Mouse (Mus musculus): ENCODE measurements around the gene 4933415A04Rik.

The 4933415A04Rik gene

DNA sequence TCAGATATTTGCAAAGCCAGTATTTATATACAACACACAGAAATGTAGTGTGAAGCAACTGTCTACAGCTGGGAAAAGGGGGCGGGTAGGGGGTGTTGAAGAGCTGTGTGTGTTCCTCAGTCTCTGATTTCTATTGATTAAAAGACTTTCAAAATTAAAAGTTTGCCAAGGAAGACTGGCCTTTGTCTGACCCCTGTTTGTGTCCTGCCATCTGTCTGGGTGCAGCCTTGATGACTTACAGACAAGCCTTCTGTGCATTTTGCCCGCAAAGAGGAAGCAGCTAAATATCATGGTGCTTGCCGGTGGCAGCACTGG, 11.8 kb upstream of the 4933415A04Rik start:
- no peak for ATAC-seq (ENCODE audit: low TSS enrichment)

- no peak for ATAC-seq (ENCODE audit: low TSS enrichment)
Measured at GRCm38 (mm10) chr11:43575376-43576151, 11.3 kb upstream of the 4933415A04Rik start.

GRCm38 (mm10) chr11:43577713-43578478, 8.9 kb upstream of the 4933415A04Rik start:
- no peak for ATAC-seq (ENCODE audit: low TSS enrichment)

DNA sequence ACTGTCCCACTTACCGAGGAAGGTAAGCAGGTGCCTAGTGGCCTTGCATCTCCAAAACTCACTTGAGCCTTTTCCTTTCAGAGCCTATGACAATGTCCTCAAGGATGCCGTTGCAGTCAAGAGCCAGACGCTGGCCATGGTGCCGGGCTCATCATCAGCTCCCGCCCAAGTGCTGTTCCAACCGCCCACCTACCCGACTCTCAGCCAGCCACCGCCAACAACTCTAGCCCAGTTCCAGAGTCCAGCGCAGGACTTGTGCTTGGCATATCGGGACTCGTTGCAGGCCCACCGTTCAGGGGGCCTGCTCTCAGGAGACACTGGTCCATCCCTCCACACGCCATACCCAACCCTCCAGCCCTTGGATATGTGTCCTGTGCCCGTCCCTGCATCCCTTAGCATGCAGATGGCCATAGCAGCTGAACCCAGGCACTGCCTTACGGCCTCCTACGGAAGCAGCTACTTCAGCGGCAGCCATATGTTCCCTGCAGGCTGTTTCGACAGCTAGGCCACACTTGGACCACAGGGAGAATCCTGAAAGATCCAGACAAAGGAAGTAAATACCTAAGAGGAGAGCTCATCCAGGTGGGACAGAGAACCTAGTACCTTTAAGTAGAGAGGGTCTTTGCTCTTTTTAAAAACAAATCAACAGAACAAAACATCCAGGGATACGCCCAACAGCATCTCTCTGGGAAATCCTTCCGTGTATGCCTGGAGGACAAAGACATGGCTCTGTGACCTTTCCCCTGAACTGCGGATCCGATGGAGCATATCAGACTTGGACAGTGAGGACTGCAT, 1.4 kb upstream of the 4933415A04Rik start:
- ATAC-seq (ENCODE audit: low TSS enrichment): peak; percentile 91

DNA sequence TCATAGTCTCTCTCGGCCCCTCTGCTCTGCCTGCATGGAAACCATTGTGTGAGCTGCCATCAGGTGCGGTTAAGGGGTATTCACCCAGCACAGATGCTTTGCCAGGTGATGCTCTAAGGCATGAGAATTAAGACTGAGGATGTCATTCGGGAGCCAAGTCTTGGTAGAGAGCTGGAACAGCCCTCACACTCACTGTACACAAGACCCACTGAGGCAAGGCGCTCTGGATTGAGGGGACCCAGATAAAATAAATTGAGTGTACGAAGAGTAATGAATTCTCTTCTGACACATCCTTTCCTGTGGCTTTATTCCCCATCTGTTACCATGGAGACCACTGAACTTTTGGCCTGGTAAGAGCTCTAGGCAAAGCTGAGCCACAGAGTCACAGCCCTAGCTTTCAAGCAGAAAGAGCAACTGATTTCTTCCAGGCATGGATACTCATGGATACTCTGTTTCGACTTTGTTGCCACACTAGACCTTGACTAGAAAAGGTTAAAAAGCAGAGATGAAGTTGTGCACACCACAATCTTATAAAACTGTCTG, 2.8 kb downstream of the 4933415A04Rik start:
- ATAC-seq (ENCODE audit: low TSS enrichment): no peak

DNA sequence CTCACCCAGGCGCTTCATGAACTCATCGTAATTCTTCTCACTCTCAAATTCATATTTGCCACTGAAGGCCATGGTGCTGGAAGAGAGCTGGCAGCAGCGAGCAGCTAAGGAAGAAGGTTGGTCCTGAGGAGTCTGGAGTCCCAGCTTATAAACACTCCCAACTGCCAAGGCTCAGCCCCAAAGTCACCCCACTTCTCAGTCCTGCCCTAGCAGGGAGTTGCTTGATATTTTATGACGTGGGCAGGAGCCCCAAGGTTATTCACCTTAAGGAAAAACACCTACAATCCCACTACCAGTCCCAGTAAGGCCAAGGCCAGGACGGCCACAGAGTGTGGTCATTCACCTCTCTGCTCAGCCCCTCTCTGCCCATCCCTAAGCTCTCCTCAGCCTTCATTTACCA, 14.6 kb downstream of the 4933415A04Rik start, which contains the start of gene Fabp6:
TSS of gene Fabp6 (minus strand) at position 101 of the 400 bp plus-strand sequence.
- no peak for ATAC-seq (ENCODE audit: low TSS enrichment)

GRCm38 (mm10) chr11:43604207-43604606, 17.4 kb downstream of the 4933415A04Rik start:
- ATAC-seq (ENCODE audit: low TSS enrichment): no peak

DNA sequence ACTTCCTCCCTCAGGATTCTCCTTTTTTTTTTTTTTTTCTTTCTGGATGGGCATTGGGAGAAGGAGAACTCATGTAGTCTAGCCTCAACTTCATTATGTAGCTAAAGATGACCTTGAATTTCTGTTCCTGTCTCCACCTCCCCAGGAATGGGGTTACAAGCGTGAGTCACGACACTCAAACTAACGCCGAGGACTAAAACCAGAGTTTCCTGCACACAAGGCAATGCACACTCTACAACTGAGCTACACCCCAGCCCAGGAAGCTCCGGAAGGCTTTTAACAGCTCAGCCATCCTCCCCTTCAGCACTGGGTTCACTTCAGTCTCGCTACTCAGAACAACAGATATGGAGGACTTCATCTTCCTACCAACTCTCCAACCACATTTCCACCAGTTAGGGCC, 18.1 kb downstream of the 4933415A04Rik start:
- ATAC-seq (ENCODE audit: low TSS enrichment): no peak

DNA sequence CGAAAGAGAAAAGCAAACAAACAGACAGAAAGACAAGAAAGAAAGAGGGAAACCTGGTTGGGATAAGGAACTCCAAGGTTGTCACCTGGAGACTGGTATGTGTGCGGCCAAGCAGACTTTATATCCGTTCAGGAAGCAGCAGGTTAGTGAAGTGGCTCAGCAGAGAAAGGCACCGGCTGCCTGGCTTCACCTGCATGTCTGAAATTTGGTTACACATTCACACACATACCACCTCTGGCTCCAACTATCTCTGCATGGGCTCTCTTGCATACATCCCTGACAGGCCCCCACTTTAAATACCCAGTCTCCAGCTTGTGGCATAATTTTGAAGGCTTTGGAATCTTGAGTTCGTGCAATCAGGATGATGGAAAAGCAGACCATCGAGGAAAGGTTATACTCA, 19.0 kb downstream of the 4933415A04Rik start:
- no peak for ATAC-seq (ENCODE audit: low TSS enrichment)

GRCm38 (mm10) chr11:43608440-43608839, 21.6 kb downstream of the 4933415A04Rik start:
- no peak for ATAC-seq (ENCODE audit: low TSS enrichment)

- ATAC-seq (ENCODE audit: low TSS enrichment): no peak; the same call in 1 of the 2 replicates
Measured at GRCm38 (mm10) chr11:43610006-43610661, 23.3 kb downstream of the 4933415A04Rik start.

DNA sequence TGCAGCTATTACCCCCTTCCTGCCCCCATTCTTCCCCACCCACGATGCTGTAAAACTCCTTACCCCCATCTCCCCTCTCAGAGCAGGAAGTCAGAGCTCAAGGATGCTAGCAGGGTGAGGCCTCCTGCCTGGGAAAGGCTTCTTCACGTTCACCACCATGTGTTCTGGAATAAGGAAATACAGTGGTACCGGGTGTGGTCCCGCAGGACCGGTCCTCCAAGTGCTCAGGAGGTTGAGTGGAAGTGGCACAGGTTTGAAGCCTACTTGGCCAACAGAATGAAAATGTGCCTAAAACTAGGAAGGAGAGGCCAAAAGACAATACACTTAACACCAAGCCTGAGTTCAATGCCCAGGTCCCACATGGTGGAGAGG, 23.8 kb downstream of the 4933415A04Rik start:
- ATAC-seq (ENCODE audit: low TSS enrichment): no peak

DNA sequence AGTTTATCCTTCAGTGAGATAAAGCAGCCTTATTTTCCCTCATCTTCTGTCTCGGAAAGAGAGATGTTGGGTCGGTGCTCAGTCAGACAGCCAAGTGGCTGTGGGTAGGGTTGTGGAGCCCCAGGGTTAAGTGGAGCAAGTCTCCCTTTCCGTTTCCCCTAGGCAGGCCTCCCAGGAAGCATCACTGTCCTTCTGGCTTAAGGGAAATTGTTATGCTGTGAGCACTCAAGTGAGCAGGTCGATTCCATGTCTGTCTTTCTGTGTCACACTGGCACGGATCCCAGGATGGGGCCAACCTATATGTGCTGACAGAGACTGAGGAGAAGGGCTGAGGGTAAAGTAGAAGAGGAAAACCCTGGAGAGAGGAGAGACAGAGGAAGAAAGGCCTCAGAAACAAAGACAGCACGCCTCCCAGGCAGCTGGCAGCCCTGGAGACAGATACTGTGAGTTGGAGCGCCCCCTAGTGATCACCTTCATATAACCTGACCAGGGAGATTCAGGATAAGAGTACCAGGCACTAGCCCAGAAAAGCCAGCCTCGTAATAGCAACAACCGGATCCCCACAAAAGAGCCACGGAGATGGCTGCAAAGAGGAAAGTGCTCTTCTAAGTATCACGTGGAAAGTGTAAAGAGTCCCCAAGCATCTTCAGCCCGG, 26.1 kb downstream of the 4933415A04Rik start:
- ATAC-seq (ENCODE audit: low TSS enrichment): peak; percentile 98

- ATAC-seq (ENCODE audit: low TSS enrichment): no peak
Measured at GRCm38 (mm10) chr11:43617924-43618323, 31.1 kb downstream of the 4933415A04Rik start.

GRCm38 (mm10) chr11:43618403-43618802, 31.6 kb downstream of the 4933415A04Rik start:
- ATAC-seq (ENCODE audit: low TSS enrichment): peak; percentile 86

DNA sequence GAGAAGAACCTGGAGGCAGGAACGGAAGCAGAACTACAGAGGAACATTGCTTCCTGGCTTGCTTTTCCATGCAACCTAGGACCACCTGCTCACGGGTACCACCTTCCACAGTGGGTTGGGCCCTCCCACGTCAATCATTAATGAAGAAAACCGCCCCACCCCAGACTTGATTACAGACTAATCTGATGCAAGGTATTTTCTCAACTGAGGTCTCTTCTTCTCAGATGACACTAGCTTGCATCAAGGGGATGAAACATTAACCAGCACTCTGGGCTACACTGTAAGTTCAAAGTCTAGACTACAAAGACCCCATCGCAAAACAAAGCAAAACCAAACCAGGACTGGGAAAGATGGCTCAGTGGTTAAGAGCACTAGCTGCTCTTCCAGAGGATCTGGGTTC, 34.9 kb downstream of the 4933415A04Rik start:
- ATAC-seq (ENCODE audit: low TSS enrichment): no peak

- peak; percentile 47; the same call in 1 of the 2 replicates for ATAC-seq (ENCODE audit: low TSS enrichment)
Measured at GRCm38 (mm10) chr11:43624341-43624740, 37.5 kb downstream of the 4933415A04Rik start.

DNA sequence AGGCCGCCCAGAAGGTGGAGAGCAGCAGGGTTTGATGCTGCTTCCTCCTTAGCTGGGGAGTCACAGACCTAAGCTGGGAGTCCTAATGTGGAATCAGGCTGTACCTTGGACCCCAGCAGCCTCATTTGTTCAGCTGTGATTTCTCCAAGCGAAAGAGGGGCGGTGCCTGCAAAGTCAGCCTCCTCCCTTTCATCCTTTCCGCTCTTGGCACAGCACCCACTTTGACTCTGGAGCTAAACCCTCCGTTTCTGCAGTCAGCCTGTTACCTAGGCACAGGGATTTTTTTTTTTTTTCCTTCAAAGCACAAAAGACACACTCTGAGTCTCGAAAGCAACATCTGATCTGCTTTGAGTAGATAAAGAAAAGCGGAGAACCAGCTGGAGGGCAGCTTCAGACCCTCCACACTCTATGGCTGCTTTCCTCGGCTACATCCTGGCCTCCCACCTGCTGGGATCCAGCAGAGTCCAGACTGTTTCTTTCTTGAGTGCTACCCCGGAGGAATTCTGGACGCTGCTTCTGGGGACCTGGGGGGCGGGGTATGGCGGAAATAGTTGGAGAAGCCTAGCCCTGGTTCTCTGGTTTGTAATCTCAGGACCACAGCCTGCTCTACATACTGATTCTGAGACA, 39.6 kb downstream of the 4933415A04Rik start:
- peak; percentile 67 for ATAC-seq (ENCODE audit: low TSS enrichment)

GRCm38 (mm10) chr11:43626927-43627645, 40.2 kb downstream of the 4933415A04Rik start:
- peak; percentile 93 for ATAC-seq (ENCODE audit: low TSS enrichment)

GRCm38 (mm10) chr11:43631645-43632044, 44.8 kb downstream of the 4933415A04Rik start:
- ATAC-seq (ENCODE audit: low TSS enrichment): no peak
